Mouse (Mus musculus): Measurements from ENCODE around the gene Krt2. TPM values are rescaled to one million over a fixed set of nuclear protein-coding genes. Genes with fewer than 3 reads are reported as not detected.

The Krt2 gene
- polyA plus RNA-seq (2015; fragmentation: Nextera tagmentation; extraction: Ambion mirVana) = not detected in 2 replicates

GRCm38 (mm10) chr15:101817875-101818274 is at the start of gene Krt2:
TSS of gene Krt2 (minus strand) at chr15:101818169.
- H3K4me1 ChIP-seq = no peaks in the 10 kb centered on the region
- no peak within 1 kb of the TSS for H3K9ac ChIP-seq
- H3K36me3 ChIP-seq = no peaks in the 10 kb centered on the region
- no peaks in the 10 kb centered on the region for H3K9me3 ChIP-seq
- H3K4me2 ChIP-seq = no peak within 1 kb of the TSS
- no peaks in the 10 kb centered on the region for H3K27me3 ChIP-seq (replicated peaks)
- H3K27ac ChIP-seq = no peak within 1 kb of the TSS
- H3K4me3 ChIP-seq (replicated peaks) = no peak within 1 kb of the TSS
- WGBS = 70% methylated on average over 16 of the region's 16 CpGs
- no peak for ATAC-seq (ENCODE audit: insufficient read depth, low FRiP score, low read depth)

DNA sequence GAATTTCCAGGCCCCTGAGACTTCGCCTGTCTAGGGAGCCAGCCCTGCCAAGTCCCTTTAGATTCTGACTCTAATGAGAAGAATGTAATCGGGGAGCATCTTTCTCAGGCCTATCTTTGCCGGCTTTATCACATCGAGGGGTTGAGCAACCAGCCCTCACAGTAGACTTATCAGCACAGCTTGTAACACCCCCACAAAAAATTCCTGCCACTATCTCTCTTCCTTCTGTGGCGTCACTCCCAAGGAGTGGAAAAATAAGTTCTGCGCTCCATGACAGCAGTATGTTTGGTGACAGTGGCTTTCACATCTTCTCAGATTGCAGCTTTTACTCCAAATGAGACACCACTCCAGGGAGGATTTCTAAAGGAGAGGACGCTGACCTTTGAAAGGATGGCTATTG is 48.8 kb upstream of the Krt2 start:
- no peaks in the 10 kb centered on the region for H3K36me3 ChIP-seq
- no peak for ATAC-seq (ENCODE audit: insufficient read depth, low FRiP score, low read depth)
- H3K4me2 ChIP-seq = no peak overlapping the region
- no peak overlapping the region for H3K27ac ChIP-seq
- H3K4me3 ChIP-seq (replicated peaks) = no peak overlapping the region
- no peaks in the 10 kb centered on the region for H3K4me1 ChIP-seq
- 80% methylated on average over 7 of the region's 7 CpGs for WGBS
- no peak overlapping the region for H3K9ac ChIP-seq
- H3K9me3 ChIP-seq = no peaks in the 10 kb centered on the region
- no peaks in the 10 kb centered on the region for H3K27me3 ChIP-seq (replicated peaks)

- peak overlapping the region; percentile 84; the same call in 1 of the 2 replicates for H3K4me2 ChIP-seq
- H3K9ac ChIP-seq = no peak overlapping the region
- H3K4me3 ChIP-seq (replicated peaks) = peak overlapping the region; percentile 42; the same call in 1 of the 2 replicates
- H3K27me3 ChIP-seq (replicated peaks) = peaks cover 8% of the 10 kb centered on the region; the same call in 1 of the 2 replicates
- H3K36me3 ChIP-seq = no peaks in the 10 kb centered on the region
- no peak overlapping the region for H3K27ac ChIP-seq
- WGBS = 54% methylated on average over 13 of the region's 13 CpGs
- ATAC-seq (ENCODE audit: insufficient read depth, low FRiP score, low read depth) = no peak
- H3K4me1 ChIP-seq = 0 out of 2 replicates have a peak, but pooled peaks cover 4% of the 10 kb centered on the region
- H3K9me3 ChIP-seq = no peaks in the 10 kb centered on the region
Measured at GRCm38 (mm10) chr15:101860421-101861130, 42.6 kb upstream of the Krt2 start.

DNA sequence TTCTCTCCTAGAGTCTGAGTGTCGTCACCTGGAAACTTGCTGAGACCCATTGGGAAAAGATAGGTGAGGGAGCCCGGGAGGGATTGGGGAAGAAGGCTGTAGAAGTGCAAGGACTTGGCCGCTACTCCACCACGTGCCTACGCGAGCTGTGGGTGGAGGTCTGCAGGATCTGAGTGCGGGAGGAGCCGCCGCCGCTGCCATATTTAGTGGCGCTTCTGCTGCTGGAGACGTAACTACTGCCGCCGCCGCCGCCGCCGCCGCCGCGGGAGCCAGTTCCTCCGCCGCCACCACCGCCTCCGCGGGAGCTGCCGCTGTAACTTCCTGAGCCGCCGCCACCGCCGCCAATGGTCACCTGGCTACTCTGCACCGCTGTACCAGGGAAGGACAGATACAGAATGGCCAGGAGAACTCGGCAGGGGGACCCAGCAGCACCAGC is 41.8 kb upstream of the Krt2 start:
- under 1% methylated on average over 33 of the region's 33 CpGs for WGBS
- ATAC-seq (ENCODE audit: insufficient read depth, low FRiP score, low read depth) = no peak

GRCm38 (mm10) chr15:101858673-101859425 is 40.9 kb upstream of the Krt2 start:
- Histone ChIP-seq H3K36me3 (no peaks in the 10 kb centered on the region), H3K9ac (no peak overlapping the region), H3K27me3 (replicated peaks) (peaks cover 8% of the 10 kb centered on the region; the same call in 1 of the 2 replicates), H3K4me2 (peak overlapping the region; percentile 84; the same call in 1 of the 2 replicates), H3K27ac (0 out of 2 replicates have a peak overlapping the region, but pooled peaks have one; percentile 50), H3K4me1 (0 out of 2 replicates have a peak, but pooled peaks cover 4% of the 10 kb centered on the region), H3K4me3 (replicated peaks) (peak overlapping the region; percentile 42; the same call in 1 of the 2 replicates), H3K9me3 (no peaks in the 10 kb centered on the region)
- ATAC-seq (ENCODE audit: insufficient read depth, low FRiP score, low read depth) = no peak
- 9% methylated on average over 11 of the region's 11 CpGs for WGBS

More for the DNA sequence above, 41.8 kb upstream of the Krt2 start:
- H3K4me2 ChIP-seq = peak overlapping the region; percentile 84
- peak overlapping the region; percentile 50; the same call in 1 of the 2 replicates for H3K27ac ChIP-seq
- no peaks in the 10 kb centered on the region for H3K9me3 ChIP-seq
- peaks cover 8% of the 10 kb centered on the region; the same call in 1 of the 2 replicates for H3K27me3 ChIP-seq (replicated peaks)
- 0 out of 2 replicates have a peak, but pooled peaks cover 4% of the 10 kb centered on the region for H3K4me1 ChIP-seq
- peak overlapping the region; percentile 17; the same call in 1 of the 2 replicates for H3K9ac ChIP-seq
- H3K4me3 ChIP-seq (replicated peaks) = peak overlapping the region; percentile 42
- no peaks in the 10 kb centered on the region for H3K36me3 ChIP-seq

DNA sequence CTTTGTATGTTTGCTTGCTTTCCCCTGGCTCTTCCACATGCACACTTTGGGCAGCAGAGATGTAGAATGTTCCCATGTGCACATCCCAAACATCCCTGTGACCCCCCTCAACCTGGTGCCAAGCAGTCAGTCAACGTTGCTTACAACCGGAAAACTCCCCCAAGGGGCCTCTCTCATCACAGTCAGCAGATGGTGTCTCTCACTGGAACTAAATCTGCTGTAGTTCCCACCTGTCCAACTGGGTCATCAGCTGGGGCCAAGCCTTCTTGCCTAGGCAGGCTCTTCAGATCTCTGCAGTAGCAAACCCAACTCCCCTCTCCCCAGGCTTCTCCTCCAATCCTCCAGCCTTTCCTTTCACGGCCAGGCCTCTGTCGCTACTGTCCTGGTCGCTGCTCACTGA is 38.7 kb upstream of the Krt2 start:
- H3K27me3 ChIP-seq (replicated peaks) = peaks cover 8% of the 10 kb centered on the region; the same call in 1 of the 2 replicates
- no peak overlapping the region for H3K27ac ChIP-seq
- WGBS = 52% methylated on average over 5 of the region's 5 CpGs

GRCm38 (mm10) chr15:101855732-101856131 is 37.8 kb upstream of the Krt2 start:
- Histone ChIP-seq H3K9ac (no peak overlapping the region), H3K4me1 (0 out of 2 replicates have a peak, but pooled peaks cover 7% of the 10 kb centered on the region), H3K27me3 (replicated peaks) (peaks cover 4% of the 10 kb centered on the region; the same call in 1 of the 2 replicates), H3K27ac (no peak overlapping the region), H3K4me3 (replicated peaks) (no peak overlapping the region), H3K9me3 (no peaks in the 10 kb centered on the region), H3K4me2 (no peak overlapping the region), H3K36me3 (no peaks in the 10 kb centered on the region)
- WGBS = 54% methylated on average over 3 of the region's 3 CpGs
- ATAC-seq (ENCODE audit: insufficient read depth, low FRiP score, low read depth) = no peak

More for the DNA sequence above, 38.7 kb upstream of the Krt2 start:
- Histone ChIP-seq H3K9me3 (no peaks in the 10 kb centered on the region), H3K4me2 (no peak overlapping the region), H3K4me1 (0 out of 2 replicates have a peak, but pooled peaks cover 7% of the 10 kb centered on the region), H3K9ac (no peak overlapping the region), H3K4me3 (replicated peaks) (no peak overlapping the region), H3K36me3 (no peaks in the 10 kb centered on the region)
- no peak for ATAC-seq (ENCODE audit: insufficient read depth, low FRiP score, low read depth)

- Histone ChIP-seq H3K9ac (no peak overlapping the region), H3K9me3 (no peaks in the 10 kb centered on the region), H3K27ac (no peak overlapping the region), H3K36me3 (no peaks in the 10 kb centered on the region), H3K4me2 (no peak overlapping the region), H3K27me3 (replicated peaks) (no peaks in the 10 kb centered on the region), H3K4me3 (replicated peaks) (no peak overlapping the region), H3K4me1 (0 out of 2 replicates have a peak, but pooled peaks cover 6% of the 10 kb centered on the region)
- 13% methylated on average over 5 of the region's 5 CpGs for whole genome bisulfite sequencing
- no peak for ATAC-seq (ENCODE audit: insufficient read depth, low FRiP score, low read depth)
Measured at GRCm38 (mm10) chr15:101854294-101854693, 36.3 kb upstream of the Krt2 start.

- Histone ChIP-seq H3K27me3 (replicated peaks) (no peaks in the 10 kb centered on the region), H3K4me1 (0 out of 2 replicates have a peak, but pooled peaks cover 3% of the 10 kb centered on the region), H3K4me3 (replicated peaks) (no peak overlapping the region), H3K4me2 (no peak overlapping the region), H3K9ac (no peak overlapping the region), H3K9me3 (no peaks in the 10 kb centered on the region), H3K27ac (no peak overlapping the region), H3K36me3 (no peaks in the 10 kb centered on the region)
- ATAC-seq (ENCODE audit: insufficient read depth, low FRiP score, low read depth) = no peak
- 33% methylated on average over 5 of the region's 5 CpGs for WGBS
Measured at GRCm38 (mm10) chr15:101852571-101852970, 34.6 kb upstream of the Krt2 start.

DNA sequence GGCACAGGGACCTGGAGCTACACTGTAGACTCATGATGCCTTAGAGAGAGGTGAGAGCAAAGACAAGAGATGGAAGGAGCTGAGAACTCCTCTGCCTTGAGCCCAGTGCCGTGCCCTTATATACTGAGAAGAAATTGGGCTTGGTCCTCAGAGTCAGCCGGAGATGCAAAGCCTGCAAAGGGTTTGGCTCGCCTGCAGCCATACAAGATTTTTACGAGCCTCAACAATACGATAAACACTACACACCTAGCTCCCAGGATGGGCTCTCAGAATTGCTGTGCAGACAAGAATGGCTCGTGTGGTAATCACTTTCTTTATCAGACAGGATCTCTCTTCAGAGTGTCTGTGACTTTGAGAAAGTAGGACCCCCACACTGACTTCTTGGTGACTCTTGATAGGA is 32.7 kb upstream of the Krt2 start, which contains the start of gene Krt1:
Krt1 (minus strand) TSS at position 101 of the 400 bp plus-strand sequence.
- 0 out of 2 replicates have a peak, but pooled peaks cover 10% of the 10 kb centered on the region for H3K4me1 ChIP-seq
- no peak for ATAC-seq (ENCODE audit: insufficient read depth, low FRiP score, low read depth)
- 71% methylated on average over 6 of the region's 6 CpGs for WGBS
- no peaks in the 10 kb centered on the region for H3K27me3 ChIP-seq (replicated peaks)
- no peaks in the 10 kb centered on the region for H3K9me3 ChIP-seq
- no peak within 1 kb of the TSS for H3K9ac ChIP-seq
- H3K36me3 ChIP-seq = no peaks in the 10 kb centered on the region
- no peak within 1 kb of the TSS for H3K27ac ChIP-seq
- no peak within 1 kb of the TSS for H3K4me2 ChIP-seq
- H3K4me3 ChIP-seq (replicated peaks) = no peak within 1 kb of the TSS

DNA sequence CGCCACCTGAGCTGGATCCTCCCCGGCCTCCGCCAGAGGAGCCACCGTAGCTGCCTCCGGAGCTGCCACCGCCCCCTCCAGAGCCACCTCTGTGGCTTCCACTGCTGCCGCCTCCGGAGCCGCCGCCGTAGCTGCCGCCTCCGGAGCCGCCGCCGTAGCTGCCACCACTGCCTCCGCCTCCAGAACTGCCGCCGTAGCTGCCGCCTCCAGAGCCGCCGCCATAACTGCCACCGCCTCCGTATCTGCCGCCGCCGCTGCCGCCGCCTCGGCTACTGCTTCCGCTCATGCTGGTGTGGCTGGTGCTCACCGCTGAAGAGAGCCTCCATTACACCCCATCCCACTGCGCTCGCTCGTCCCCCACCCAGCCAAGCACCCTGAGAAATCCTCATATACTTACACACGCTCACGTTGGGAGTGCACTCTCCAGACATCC is 28.0 kb upstream of the Krt2 start:
- peak overlapping the region; percentile 88 for H3K4me2 ChIP-seq
- peak overlapping the region; percentile 53 for H3K4me3 ChIP-seq (replicated peaks)
- H3K9me3 ChIP-seq = no peaks in the 10 kb centered on the region
- no peaks in the 10 kb centered on the region for H3K36me3 ChIP-seq
- ATAC-seq (ENCODE audit: insufficient read depth, low FRiP score, low read depth) = no peak; the same call in 1 of the 2 replicates
- WGBS = under 1% methylated on average over 36 of the region's 37 CpGs
- peak overlapping the region; percentile 21; the same call in 1 of the 2 replicates for H3K27ac ChIP-seq
- no peaks in the 10 kb centered on the region for H3K27me3 ChIP-seq (replicated peaks)
- H3K9ac ChIP-seq = peak overlapping the region; percentile 52
- 0 out of 2 replicates have a peak, but pooled peaks cover 8% of the 10 kb centered on the region for H3K4me1 ChIP-seq

Measured in stomach, embryonic 15.5 days (tissue).